Mouse (Mus musculus) cortical plate, adult 2 months (tissue): ENCODE results near the gene Laptm4a.
"Not testable (repeated sequence)": the region's sequence is repeated elsewhere in the genome, so short reads cannot be mapped to it uniquely, and the experiment has no call there.

ENCODE experiments used
- CTCF ChIP-seq: fragments of 200-500 bp; IDR thresholded peaks from 2 replicates; pipeline ENCODE4 v1.5.1; 2011; ENCODE audit warnings: mild to moderate bottlenecking, control low read depth, low read length; ENCODE audit not compliant: insufficient read depth; ENCODE audit errors: extremely low read depth
- POLR2A ChIP-seq: fragments of 200-500 bp; IDR thresholded peaks from 2 replicates; pipeline ENCODE4 v1.6.1; 2011; ENCODE audit warnings: mild to moderate bottlenecking, low read length, control low read depth; ENCODE audit not compliant: insufficient read depth; ENCODE audit errors: extremely low read depth

DNA sequence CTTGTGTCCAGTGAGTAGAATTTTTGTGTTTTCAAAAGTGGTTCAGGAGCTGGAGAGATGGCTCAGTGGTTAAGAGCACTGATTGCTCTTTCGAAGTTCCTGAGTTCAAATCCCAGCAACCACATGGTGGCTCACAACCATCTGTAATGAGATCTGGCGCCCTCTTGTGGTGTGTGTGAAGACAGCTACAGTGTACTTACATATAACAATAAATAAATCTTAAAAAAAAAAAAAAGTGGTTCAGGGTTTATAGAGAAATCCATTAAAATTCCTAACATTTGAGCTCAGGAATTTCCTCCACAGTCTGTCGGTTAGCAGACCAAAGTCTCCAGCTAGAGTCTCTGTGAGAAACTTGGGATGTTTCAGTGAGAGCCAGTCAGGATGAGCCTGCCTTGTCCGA is 14.7 kb downstream of the Laptm4a start:
- TF ChIP-seq POLR2A, CTCF: not testable (repeated sequence)
